Mouse (Mus musculus) gonadal fat pad, adult 2 months (tissue): ENCODE data around the gene Slc4a2. TPM values are rescaled to one million over a fixed set of nuclear protein-coding genes. Genes with fewer than 3 reads are reported as not detected.

Experiments
- DNase-seq: peaks from one replicate; pipeline ENCODE4 v3.0.0-alpha.2; 2012; ENCODE audit warnings: low read depth
- polyA plus RNA-seq: library from polyadenylated mRNA; depleted of rRNA; stranded (reverse); fragments of >200 nt; gene quantifications from 2 replicates; pipeline ENCODE4 v1.2.3, GENCODE M21; 2012; rRNA removed

Gene Slc4a2
- 60.6 and 67.9 TPM in 2 replicates for polyA plus RNA-seq

DNA sequence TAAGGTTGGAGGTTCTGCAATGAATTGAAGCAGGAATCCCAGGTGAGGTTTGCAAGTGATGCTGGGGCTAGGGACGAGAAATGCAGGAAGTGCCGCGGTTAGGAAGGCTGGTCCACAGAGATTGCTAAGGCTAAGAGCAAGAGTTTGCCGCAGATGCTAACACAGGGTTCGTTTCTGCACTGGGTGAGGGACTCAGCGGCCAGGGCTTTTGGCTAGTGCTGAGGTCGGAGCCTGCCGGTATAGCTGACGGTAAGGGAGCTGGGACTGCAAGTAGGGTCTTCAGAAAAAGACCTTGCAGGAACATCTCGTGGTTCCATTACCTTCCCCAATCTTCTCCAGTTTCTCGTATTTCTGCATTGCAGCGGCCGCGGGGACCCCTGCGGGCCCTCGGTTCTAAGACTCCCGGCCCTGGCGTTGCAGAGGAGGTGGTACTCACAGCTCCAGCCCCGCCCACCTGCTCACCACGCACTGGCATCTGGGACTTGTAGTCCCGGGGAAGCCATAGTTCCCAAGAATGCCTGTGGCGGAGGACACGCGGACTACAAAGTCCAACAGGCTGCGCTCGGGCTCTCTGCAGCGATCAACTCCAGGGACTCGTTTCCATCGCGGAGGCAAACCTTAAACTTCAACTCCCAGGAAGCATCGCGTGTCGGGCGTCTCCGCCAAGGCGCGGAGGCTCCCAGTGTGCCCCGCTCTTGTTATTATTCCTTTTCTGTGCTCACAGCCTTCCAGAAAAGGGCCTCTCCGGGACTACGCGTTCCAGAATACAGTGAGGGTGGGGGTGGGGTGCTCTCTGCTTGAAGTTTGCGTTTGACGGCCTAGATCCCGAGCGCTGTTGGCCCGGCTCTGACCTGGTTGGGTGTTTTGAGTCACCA, at the start of gene Slc4a2, which contains the start of gene Cdk5:
Slc4a2 (plus strand) TSS at position 709 of the 875 bp plus-strand sequence.
Cdk5 (minus strand) TSS at position 402 of the 875 bp plus-strand sequence.
- DNase-seq = peak; percentile 96

DNA sequence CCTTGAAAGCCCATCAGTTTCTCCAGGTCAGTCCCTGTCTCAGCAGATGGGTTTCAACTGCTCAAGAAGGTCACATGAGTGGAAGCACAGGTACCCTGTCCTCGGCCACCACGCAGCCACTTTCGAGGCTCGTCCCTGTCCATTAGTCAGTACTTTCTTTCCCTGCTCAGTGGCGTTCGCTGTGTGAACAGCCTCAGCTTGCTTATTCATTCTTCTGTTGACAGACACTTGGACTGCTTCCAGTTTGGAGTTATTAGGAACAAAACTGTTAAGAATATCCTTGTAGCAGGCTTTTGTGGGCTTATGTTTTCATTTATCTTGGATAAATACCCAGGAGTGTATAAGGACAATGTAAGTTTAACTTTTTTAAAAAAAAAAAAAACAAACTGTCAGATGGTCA, 49.4 kb upstream of the Slc4a2 start:
- DNase-seq = no peak

DNA sequence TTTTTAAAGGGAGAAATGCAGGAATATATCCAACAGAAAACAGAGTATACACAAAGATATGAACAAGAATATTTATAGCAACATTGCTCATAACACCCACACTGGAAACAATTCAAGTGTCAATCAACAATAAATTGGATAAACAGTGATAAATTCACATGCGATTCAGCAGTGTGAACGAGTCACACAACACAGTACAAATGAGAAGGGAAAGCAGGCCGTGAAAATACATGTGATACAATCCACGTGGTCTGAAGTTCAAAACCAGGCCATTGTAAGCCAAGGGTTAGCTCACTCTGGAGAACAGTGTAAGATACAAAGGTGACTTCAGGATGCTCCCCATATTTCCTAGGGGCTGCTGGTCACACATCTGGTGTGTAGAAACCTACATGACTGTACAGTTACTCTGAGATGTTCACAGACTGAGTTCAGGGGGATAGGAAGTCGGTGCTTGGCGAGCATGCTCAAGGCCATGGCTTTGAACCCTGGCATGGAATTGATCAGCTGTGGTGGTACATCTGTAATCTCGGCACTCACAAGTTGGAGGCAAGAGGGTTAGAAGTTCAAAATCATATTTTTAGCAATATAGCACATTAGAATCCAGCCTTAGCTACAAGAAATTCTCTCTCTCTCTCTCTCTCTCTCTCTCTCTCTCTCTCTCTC, 48.8 kb upstream of the Slc4a2 start:
- DNase-seq = no peak

DNA sequence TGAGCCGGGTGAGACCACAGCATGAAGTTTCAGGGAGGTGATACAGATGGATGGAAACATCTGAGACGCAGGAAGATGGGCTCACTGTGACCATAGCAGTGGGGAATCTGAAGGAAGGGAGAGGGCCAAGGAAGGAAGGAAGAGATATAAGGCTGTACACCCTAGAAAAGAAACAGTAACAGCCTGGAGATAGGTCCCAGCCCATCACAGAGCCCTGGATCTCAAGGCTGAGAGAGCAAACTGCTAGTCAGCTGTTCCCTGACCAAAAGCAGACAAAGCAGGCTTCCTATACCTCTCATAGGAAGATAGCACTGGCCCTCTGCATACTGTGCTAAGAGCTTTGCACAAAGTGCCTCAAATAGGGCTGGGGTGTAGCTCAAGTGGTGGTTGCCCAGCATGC, 44.9 kb upstream of the Slc4a2 start:
- no peak for DNase-seq

- DNase-seq = no peak
Observed at GRCm38 (mm10) chr5:24379501-24379900, 44.1 kb upstream of the Slc4a2 start.

GRCm38 (mm10) chr5:24380499-24380898, 43.1 kb upstream of the Slc4a2 start:
- no peak for DNase-seq

- no peak for DNase-seq
Observed at GRCm38 (mm10) chr5:24381486-24381885, 42.2 kb upstream of the Slc4a2 start.

DNA sequence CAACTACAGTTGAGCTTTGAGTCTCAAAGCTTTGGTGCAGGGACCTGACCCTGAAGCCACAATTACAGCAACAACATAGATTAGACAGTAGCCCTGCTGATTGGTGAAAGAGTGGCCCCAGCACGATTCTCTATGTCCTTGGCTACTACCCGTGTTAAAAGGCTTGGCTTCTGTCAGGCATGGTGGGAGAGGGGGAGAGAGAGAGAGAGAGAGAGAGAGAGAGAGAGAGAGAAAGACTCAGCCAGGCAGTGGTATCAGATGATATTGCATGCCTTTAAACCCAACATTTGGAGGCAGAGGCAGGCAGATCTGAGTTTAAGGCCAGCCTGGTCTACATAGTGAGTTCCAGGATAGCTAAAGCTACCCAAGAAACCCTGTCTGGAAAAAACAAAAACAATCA, 41.6 kb upstream of the Slc4a2 start:
- no peak for DNase-seq

DNA sequence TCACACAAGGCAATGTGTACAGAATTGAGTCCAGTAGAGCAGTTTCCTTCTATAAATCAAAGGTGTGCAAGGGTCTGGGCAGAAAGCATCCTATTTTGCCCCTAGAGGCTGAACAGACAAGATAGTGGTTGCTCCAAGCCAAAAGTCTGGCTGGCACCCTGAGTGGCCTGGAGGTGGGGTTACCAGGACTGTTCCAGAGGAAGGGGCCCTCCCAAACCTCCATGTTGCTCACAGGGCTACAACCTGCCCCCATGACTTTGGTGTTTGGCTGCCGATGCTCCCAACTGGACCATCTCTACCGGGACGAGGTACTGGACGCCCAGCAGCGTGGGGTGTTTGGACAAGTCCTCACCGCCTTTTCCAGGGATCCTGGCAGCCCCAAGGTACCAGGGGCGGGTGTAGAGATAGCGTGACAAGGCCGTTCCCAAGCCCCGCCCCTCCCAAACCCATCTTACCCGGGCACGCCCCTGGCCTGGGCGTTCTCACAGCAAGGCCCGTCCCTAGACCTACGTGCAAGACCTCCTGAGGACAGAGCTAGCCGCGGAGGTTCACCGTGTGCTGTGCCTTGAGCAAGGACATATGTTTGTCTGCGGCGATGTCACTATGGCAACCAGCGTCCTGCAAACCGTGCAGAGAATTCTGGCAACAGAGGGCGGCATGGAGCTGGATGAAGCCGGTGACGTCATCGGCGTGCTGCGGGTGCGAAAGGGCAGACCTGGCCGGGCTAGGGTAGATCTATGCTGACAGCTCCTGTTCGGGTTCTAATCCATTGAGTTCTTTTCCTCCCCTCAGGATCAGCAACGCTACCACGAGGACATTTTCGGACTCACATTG, 40.4 kb upstream of the Slc4a2 start:
- no peak for DNase-seq

- no peak for DNase-seq
Observed at GRCm38 (mm10) chr5:24384407-24384806, 39.2 kb upstream of the Slc4a2 start.

DNA sequence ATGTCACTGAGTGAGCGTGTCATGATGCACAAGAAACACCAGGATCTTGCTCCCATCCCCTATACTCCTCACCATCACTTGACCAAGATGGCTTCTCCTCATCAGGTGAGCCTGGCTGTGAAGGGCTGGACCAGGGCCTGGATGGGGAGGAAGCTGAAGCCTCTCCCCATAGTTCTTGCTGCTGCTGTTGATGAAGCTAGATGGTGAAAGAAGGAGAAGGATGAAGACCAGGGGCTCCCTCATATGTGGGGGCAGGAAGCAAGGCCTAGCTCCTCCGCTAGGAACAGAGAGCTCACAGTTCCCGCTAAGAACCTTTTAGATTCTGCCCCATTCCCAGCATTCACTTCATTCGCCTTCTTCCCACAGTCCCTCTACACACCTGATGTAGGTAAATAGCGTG, 38.3 kb upstream of the Slc4a2 start:
- DNase-seq = no peak

DNA sequence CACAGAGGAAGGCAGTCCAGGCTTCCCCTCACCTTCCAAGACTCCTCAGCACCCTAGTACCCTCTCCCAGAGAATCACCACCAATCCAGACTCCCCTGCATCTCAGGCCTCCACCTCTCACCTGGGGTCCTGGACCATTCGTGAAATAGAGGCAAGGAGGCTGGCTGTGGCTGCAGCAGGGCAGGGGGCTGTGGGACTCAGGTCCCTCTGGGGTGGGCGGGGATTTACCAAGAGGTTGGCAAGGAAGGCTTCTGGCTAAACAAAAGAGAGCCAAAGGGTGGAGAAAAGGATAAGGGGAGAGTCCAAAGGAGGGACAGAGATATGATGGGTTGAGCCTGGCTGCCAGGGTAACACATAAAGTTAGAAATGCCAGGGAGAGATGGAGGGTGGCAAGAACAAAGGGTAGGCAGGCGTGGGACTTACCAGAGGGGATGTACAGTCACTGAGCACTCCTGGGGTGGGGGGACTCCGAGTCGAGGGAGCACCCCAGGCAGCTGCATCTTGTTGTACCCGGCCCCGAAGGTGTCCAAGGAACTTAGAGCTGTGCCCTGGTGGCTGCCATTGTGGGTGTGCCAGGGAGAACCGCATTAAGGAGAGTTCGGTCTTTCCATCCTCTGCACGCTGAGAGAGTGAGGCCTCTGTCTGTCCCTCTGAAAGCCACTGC, 37.6 kb upstream of the Slc4a2 start:
- no peak for DNase-seq

- no peak for DNase-seq
Observed at GRCm38 (mm10) chr5:24387264-24388241, 36.1 kb upstream of the Slc4a2 start.

DNA sequence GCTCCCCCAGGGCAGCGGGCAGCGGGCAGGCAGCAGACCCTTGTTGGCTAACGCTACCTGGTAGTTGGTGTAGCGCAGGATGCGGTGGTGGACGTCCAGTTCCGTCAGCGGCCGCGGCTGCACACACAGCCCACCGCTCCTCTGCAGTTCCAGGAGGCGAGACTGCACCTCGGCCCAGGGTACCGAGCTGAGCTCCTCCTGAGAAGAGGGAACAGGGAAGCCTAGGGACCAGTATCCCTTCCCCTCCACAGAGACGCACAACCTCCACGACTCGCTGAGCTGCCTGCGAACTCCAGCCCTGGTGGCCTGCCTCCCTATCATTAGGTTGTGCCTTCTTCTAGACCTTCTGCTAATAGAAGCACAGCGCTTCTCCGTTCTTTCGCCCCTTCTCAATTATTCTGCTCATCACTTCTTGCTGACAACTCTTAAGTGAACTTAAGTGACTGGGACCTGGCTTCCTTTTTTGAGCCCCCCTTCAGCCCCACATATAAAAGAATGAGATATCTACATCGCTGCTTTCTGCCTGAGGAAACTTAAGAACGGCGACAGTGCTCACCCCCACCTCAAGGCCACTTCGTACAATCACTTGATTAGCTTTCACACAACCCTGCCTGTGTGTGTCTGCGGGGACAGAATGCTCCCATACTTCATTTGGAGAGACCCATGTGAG, 35.3 kb upstream of the Slc4a2 start:
- DNase-seq = no peak

- DNase-seq = no peak
Observed at GRCm38 (mm10) chr5:24389011-24389657, 34.5 kb upstream of the Slc4a2 start.

DNA sequence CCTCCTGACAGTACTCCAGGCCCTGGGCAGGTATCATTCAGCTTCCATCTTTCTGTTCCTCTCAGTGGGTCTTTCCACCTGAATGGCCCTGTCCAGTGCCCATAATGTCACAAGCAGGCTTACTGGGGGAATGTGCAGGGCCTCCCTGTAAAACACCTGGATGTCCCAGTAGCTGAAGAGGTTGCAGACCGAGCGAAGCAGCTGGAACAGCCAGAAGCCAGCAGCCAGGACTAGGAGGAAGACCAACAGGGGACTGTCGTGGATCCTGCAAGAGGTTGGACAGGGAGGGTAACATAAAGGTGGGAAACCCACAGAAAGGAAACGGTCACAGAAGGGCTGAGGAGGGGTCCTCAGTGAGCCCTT, 34.0 kb upstream of the Slc4a2 start:
- no peak for DNase-seq

DNA sequence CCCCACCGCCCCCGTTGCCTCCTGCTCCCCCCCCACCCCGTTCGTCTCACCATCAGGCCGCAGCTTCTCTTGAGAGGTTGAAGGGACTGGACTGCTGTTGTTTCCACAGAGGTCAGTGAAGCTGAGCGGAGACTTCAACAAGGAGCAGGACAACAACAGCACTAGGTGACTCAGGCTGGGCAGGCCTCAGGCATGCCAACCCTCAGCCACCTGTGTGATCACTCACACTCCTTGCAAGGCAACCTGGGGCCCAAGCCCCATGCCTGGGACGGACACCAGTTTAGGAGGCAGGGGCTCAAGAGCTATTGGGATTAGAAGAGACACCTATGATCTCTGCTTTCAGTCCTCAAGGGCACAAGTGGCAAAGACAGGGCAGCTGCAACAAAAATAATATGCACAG, 31.8 kb upstream of the Slc4a2 start, which contains the start of gene Atg9b:
Atg9b (minus strand) TSS at position 280 of the 400 bp plus-strand sequence.
- DNase-seq = no peak

DNA sequence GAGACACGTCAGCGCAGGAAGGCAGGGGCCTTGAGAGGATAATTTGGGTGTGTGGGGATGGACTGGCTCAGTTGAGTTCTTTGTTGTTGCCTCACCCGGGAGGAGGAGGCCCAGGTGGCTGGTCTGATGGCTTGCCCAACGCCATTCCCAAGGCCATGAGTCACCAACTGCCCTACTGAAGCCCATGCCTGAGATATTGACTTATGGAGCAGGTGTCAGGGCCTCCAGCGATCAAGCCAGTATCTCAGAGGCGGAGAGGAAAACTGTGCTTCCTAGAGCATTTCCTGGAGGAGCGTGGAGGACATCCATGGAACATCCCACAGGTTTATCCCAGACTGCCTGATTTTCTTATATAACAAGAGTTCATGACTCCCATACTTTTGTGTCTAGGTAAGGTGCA, 30.9 kb upstream of the Slc4a2 start:
- no peak for DNase-seq

DNA sequence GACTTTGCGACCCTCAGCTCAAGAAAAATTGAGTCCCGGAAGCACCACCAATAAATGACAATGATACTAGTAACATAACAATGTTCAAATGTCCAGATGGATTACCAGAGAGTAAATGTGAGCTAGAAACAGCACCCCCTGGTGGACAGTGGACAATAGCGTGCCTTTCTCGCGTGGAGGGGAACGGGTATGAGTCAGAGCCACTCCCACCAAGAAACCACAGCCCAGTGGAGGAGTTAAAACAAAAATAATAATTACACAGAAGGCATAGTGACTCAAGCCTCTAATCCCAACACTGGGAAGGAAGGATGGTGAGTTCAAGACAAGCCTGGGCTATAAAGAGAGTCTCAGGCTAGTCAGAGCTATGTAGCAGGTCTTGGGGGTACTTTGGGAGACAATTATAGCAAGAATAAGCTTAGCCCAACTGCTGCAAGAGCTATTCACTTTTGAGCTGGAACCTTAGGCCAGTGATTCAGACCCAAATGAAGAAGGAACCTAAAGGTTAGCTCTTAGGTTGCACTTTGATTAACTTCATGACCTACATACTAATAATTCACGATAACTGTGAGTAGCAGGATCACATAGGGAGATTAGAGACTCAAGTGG, 30.1 kb upstream of the Slc4a2 start, which contains the start of gene Abcb8:
Abcb8 (plus strand) TSS at position 272 of the 606 bp plus-strand sequence.
- DNase-seq = no peak
